Mouse (Mus musculus) thymus, postnatal 0 days (tissue): ENCODE measurements at regions not wholly inside any gene's neighbourhood (a gene's known extent, or its start where the extent isn't known, plus 50 kb on each side); places are given as distances from the start of the nearest gene placed in this dataset.
"Not testable (repeated sequence)": the region's sequence is repeated elsewhere in the genome, so short reads cannot be mapped to it uniquely, and the experiment has no call there.

Experiments used
- DNase-seq: peaks from one replicate; pipeline ENCODE4 v3.0.0-alpha.2; 2015; ENCODE audit warnings: low spot score

DNA sequence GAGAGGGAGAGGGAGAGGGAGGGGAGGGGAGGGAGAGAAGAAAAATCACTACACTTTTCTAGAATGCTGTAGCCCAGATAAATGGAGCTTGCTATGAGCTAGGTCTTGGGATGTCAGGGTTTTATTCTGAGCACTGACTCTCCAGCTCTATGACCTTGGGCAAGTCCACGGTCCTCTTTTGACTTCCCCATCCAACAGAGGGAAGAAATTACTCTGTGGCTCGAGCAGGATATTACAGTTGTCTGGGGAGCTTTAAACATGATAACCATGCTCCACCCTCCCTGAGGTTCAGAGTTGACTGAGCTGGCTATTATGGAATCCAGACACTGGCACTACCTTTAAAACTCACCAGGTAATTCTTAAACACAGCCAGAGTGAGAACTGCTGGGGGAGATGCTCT lies 112.6 kb upstream of the Klf4 start:
- DNase-seq = no peak

GRCm38 (mm10) chr4:55634946-55635511 lies 102.8 kb upstream of the Klf4 start:
- DNase-seq = no peak

DNA sequence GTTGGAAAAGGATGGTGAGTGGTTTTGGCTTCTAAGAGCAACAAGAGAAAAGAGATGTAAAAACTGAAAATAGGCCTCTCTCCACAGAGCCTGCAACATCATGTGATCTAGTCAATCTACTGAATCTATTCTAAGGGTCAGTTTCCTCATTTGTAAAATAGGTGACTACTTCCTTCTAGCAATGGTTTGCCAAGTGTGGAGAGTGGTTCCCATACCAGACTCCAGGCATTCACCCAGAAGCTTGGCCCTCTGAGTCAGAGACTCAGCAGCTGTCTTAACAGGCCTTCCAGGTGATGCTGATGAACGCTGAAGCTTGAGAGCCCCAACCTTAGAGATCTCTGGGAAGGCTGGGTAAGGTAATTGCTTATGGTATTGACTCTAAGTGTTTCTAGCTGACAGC lies 98.9 kb upstream of the Klf4 start:
- no peak for DNase-seq

DNA sequence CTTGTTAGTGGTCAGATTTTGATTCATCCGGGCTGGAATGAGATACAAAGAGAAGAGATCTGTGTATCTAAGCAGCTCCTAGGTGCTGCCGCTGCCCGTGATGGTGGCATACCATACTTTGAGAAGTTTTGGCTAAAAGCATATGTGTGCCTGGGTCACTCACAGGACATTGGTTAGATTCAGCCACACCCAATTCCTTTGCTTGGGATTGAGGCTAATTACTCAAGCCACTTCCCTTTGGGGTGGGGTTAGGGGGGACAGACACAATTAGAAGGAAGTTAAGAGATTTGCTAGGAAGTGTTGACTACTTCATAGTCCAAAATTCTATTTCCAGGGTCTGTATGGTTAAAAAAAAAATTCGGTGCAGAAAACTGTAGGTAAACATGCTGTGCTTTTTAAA lies 97.9 kb upstream of the Klf4 start:
- DNase-seq = not testable (repeated sequence)

GRCm38 (mm10) chr4:55624779-55625178 lies 92.5 kb upstream of the Klf4 start:
- DNase-seq = no peak

DNA sequence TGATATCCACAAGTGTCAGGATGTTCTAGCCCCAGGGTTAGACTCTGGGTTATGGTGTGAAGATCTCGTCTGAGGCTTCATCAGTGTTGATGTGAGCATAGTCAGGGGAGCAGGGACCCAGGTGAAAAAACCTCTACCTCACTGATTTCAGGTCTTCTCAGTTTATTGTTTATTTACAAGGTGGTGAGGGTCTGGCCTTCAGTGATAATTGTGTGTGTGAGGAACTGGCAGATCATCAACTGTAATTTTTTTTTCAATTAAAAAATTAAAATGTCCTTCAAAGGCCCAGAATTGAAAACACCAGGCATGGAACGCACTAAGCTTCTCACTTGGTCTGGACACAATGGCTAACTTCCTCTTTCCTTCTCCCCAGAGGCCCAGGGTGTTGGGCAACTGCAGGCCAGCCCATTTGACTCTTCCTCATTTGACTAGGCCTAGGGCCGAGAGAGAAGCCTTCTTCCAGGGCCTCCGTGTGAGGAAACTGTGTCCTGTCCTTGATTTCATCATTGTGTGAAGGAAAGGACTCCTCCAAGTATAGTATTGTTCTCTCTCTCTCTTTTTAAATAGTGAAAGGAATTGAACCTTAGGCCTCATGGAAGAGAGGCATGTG lies 91.0 kb upstream of the Klf4 start:
- DNase-seq = no peak

GRCm38 (mm10) chr4:55622651-55623050 lies 90.4 kb upstream of the Klf4 start:
- no peak for DNase-seq

GRCm38 (mm10) chr4:55619891-55620290 lies 87.6 kb upstream of the Klf4 start:
- DNase-seq = no peak

- no peak for DNase-seq
Measured at GRCm38 (mm10) chr4:55615808-55616207, 83.5 kb upstream of the Klf4 start.

GRCm38 (mm10) chr4:55613523-55613922 lies 81.3 kb upstream of the Klf4 start:
- DNase-seq = no peak

- no peak for DNase-seq
Measured at GRCm38 (mm10) chr4:55610998-55611397, 78.7 kb upstream of the Klf4 start.

GRCm38 (mm10) chr4:55609214-55609613 lies 76.9 kb upstream of the Klf4 start:
- DNase-seq = no peak

DNA sequence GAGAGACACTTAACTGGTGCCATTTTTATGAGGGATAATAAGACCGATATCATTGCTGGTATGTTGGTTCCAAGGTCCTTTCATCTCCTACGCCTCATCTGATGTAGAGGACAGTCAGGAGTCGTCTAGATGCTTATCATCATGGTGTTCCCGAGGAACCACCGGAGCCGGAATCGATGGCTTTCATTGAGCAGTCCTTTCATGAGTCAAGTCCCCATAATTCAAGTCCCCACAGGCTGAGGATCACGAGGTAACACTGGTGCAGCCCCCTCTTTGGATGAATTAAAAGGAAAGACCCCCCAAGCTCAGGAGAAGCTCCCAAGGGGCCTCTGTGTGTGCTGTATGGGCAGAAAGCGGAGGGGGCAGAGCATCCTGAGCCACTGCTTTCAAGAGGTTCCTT lies 73.3 kb upstream of the Klf4 start:
- no peak for DNase-seq

GRCm38 (mm10) chr4:55604915-55605314 lies 72.6 kb upstream of the Klf4 start:
- DNase-seq = no peak

GRCm38 (mm10) chr4:55603821-55604435 lies 71.7 kb upstream of the Klf4 start:
- no peak for DNase-seq

DNA sequence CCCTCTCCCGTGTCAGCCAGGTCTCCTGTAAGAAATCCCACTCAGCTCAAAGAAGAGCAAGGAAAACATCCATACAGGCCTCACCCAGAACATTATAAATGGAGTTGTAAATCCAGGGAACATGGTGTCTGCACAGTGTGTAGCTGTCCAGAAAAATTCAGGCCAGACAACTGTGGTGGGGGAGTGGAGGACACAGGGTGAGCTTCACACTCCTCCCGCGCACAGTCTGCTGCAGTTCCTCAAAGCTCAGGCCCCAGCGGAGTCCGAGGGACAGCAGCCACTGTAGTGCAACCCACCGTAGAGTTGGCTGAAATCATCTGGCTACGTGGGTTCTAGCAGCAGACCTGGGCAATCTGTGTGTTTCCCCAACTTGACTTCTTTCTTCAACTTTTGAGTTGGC lies 62.9 kb upstream of the Klf4 start:
- no peak for DNase-seq

DNA sequence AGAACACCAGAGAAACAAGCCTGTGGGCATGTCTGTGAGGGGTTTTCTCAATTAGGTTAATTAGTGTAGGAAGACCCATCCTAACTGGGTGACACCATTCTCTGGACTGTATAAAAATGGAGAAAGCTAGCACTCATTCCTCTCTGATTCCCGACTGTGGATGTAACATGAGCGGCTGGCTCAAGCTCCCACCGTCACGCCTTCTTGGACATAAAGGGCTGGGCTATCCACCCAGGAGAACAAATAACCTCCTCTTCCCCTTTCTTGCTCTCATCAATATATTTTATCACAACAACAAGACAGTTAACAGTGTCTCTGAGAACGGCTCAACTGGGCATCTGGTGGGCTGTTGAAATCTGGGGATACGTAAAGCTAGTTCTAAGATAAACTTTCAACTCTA lies 62.4 kb upstream of the Klf4 start:
- DNase-seq = no peak

DNA sequence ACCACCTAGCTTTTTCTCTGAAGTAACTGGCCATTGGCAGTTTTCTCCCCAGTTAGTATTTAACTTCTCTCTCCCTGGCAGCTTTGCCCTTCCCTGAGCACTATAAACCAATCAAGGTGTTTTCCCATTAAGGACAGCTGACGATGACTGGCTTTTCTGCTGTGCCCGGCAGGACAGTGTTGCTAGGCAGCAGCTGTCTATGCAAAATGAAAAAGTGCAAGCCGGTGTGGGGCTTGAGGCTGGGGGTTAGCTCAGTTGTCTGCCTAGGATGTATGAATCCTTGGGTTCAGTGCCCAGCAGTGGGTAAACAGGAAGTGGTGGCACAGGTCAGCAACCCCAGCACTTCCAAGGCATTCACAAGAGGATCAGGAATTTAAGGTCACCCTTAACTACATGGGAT lies 60.9 kb upstream of the Klf4 start:
- DNase-seq = no peak

DNA sequence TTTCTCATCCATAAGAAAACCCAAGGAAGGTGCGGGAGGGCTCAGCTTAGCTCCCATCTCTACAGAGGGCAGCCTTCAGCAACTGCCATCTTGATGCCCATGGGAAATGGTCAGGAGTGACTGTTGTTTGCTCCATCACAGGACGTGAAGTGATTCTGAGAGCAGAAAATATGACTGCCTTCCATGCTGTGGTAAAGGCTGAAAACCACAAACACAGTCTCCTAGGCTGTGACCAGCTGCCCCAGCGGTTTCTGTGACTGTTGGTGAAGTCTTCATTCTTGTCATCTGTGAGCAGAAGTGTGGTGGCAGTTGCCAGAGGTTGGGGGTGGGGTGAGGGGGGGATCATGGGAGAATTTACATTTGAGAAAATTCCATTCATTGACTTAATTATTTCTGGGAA lies 53.9 kb upstream of the Klf4 start:
- no peak for DNase-seq

DNA sequence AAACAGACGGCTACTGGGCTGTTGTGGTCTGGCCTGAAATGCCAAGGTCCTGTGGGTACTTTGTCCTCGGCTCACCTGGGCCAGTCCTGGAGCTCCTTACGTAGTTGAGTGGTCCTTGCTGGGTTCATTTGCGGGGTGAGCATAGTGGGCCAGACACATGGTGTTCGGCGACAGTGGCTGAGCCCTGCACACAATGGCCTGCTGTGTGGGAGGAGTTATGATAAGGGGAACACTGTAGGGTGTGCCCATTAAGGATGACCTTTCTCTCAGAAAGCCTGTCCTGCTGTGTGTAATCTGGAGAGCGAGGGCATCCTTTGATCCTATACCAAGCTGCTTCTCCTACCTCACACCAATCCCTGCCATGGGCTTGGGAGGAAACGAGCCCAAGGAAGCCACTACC lies 51.3 kb upstream of the Klf4 start:
- DNase-seq = no peak
